8 mouse cellular contexts compared by ENCODE assay signal in genomic region chr11:118196824-118197388, GRCm38 (mm10). TPM values are rescaled to one million over a fixed set of nuclear protein-coding genes. Genes with fewer than 3 reads are reported as not detected.
DNase-seq lines count a peak whose midpoint lies in the region; ATAC-seq lines count a peak whose summit lies in the region.
"Had no signal": no experiment of that assay in that cellular context is flagged by ENCODE, and none has a peak within 500 bp of the region (broad histone marks: within the 10 kb centered on the region; RNA-seq: fewer than 3 reads in every experiment).

No protein-coding gene starts in this region.

- no peak overlapping the region for H3K9ac ChIP-seq in heart, embryonic 12.5 days
- H3K9ac ChIP-seq in embryonic facial prominence, embryonic 14.5 days (ENCODE audit: low read depth, low read length) = no peak overlapping the region
- H3K9ac ChIP-seq in heart, embryonic 15.5 days = no peak overlapping the region
- no peak overlapping the region for H3K9ac ChIP-seq in midbrain, embryonic 15.5 days

- no peaks in the 10 kb centered on the region for H3K27me3 ChIP-seq in heart, embryonic 12.5 days (replicated peaks)
- H3K27me3 ChIP-seq in embryonic facial prominence, embryonic 14.5 days (replicated peaks; ENCODE audit: control insufficient read depth, insufficient read depth, low read length) = no peaks in the 10 kb centered on the region
- H3K27me3 ChIP-seq in heart, embryonic 15.5 days = no peaks in the 10 kb centered on the region
- no peaks in the 10 kb centered on the region for H3K27me3 ChIP-seq in midbrain, embryonic 15.5 days (replicated peaks)

- H3K4me2 ChIP-seq in heart, embryonic 12.5 days = no peak overlapping the region
- no peak overlapping the region for H3K4me2 ChIP-seq in embryonic facial prominence, embryonic 14.5 days (ENCODE audit: low read depth, low read length)
- H3K4me2 ChIP-seq in heart, embryonic 15.5 days = peak overlapping the region; percentile 4; the same call in 1 of the 2 replicates
- H3K4me2 ChIP-seq in midbrain, embryonic 15.5 days = no peak overlapping the region

- H3K36me3 ChIP-seq in heart, embryonic 12.5 days = peaks cover 5% of the 10 kb centered on the region; the same call in 1 of the 2 replicates
- peaks cover 11% of the 10 kb centered on the region; the same call in 1 of the 2 replicates for H3K36me3 ChIP-seq in embryonic facial prominence, embryonic 14.5 days (ENCODE audit: control insufficient read depth, insufficient read depth, low read length)
- peaks cover 3% of the 10 kb centered on the region; the same call in 1 of the 2 replicates for H3K36me3 ChIP-seq in heart, embryonic 15.5 days
- H3K36me3 ChIP-seq in midbrain, embryonic 15.5 days (replicated peaks) = peaks cover 3% of the 10 kb centered on the region

- H3K4me3 ChIP-seq in heart, embryonic 12.5 days = no peak overlapping the region
- no peak overlapping the region for H3K4me3 ChIP-seq in embryonic facial prominence, embryonic 14.5 days (ENCODE audit: low read depth, low read length)
- H3K4me3 ChIP-seq in heart, embryonic 15.5 days = no peak overlapping the region
- H3K4me3 ChIP-seq in midbrain, embryonic 15.5 days = no peak overlapping the region

- ATAC-seq in heart, embryonic 12.5 days (ENCODE audit: insufficient number of reproducible peaks, low FRiP score) = no peak
- ATAC-seq in embryonic facial prominence, embryonic 14.5 days (ENCODE audit: low read depth) = no peak
- no peak for ATAC-seq in heart, embryonic 15.5 days (replicated peaks; ENCODE audit: insufficient number of reproducible peaks, insufficient read depth, low FRiP score, low read depth)
- no peak for ATAC-seq in midbrain, embryonic 15.5 days (replicated peaks)

- H3K9me3 ChIP-seq in heart, embryonic 12.5 days (replicated peaks) = no peaks in the 10 kb centered on the region
- no peaks in the 10 kb centered on the region for H3K9me3 ChIP-seq in embryonic facial prominence, embryonic 14.5 days (ENCODE audit: control insufficient read depth, low read length)
- no peaks in the 10 kb centered on the region for H3K9me3 ChIP-seq in heart, embryonic 15.5 days (replicated peaks)
- no peaks in the 10 kb centered on the region for H3K9me3 ChIP-seq in midbrain, embryonic 15.5 days

- WGBS in heart, embryonic 12.5 days = 57% methylated on average over 10 of the region's 10 CpGs
- WGBS in embryonic facial prominence, embryonic 14.5 days = 57% methylated on average over 10 of the region's 10 CpGs
- WGBS in heart, embryonic 15.5 days = 44% methylated on average over 10 of the region's 10 CpGs
- 37% methylated on average over 10 of the region's 10 CpGs for WGBS in midbrain, embryonic 15.5 days

- no peak for DNase-seq in heart, postnatal 4 days
- DNase-seq in embryonic facial prominence, embryonic 14.5 days (ENCODE audit: low spot score) = no peak
- no peak for DNase-seq in left cerebral cortex, postnatal 4 days
- DNase-seq in layer of hippocampus, postnatal 10 days (ENCODE audit: low spot score in 2 of 2) = no peak
- DNase-seq: thymus, postnatal 14 days had no signal

- peak overlapping the region; percentile 49; the same call in 1 of the 2 replicates for H3K27ac ChIP-seq in heart, embryonic 12.5 days (ENCODE audit: poor library complexity, severe bottlenecking)
- H3K27ac ChIP-seq in embryonic facial prominence, embryonic 14.5 days (replicated peaks; ENCODE audit: low read depth, low read length) = 0 out of 2 replicates have a peak overlapping the region, but pooled peaks have one; percentile 4
- peak overlapping the region; percentile 65 for H3K27ac ChIP-seq in heart, embryonic 15.5 days
- peak overlapping the region; percentile 27; the same call in 1 of the 2 replicates for H3K27ac ChIP-seq in midbrain, embryonic 15.5 days

- peaks cover 94% of the 10 kb centered on the region for H3K4me1 ChIP-seq in heart, embryonic 12.5 days (replicated peaks)
- H3K4me1 ChIP-seq in embryonic facial prominence, embryonic 14.5 days (ENCODE audit: control insufficient read depth, insufficient read depth, low read length) = peaks cover 64% of the 10 kb centered on the region
- peaks cover 88% of the 10 kb centered on the region for H3K4me1 ChIP-seq in heart, embryonic 15.5 days (replicated peaks)
- H3K4me1 ChIP-seq in midbrain, embryonic 15.5 days = peaks cover 68% of the 10 kb centered on the region

- intact Hi-C loops in left cerebral cortex, postnatal 4 days (cut with DNase I) = no loop called here

RNA-seq across cellular contexts. Expression of gene Cyth1, which starts 51.5 kb away (rescaled TPM):
- 20.6 and 21.1 TPM in 2 replicates for polyA plus RNA-seq in heart, embryonic 12.5 days (2016; fragmentation: Nextera tagmentation; extraction: Ambion mirVana)
- 10 to 100 TPM; 38.3 to 39.1 TPM for total RNA-seq in heart, postnatal 4 days (2021)
- polyA plus RNA-seq in embryonic facial prominence, embryonic 14.5 days (2014; fragmentation: Nextera tagmentation; extraction: Ambion mirVana) = 11.4 and 12.5 TPM in 2 replicates
- polyA plus RNA-seq in heart, embryonic 15.5 days (2015; fragmentation: Nextera tagmentation; extraction: Ambion mirVana) = 18.0 and 24.4 TPM in 2 replicates
- polyA plus RNA-seq in midbrain, embryonic 15.5 days (2015; fragmentation: Nextera tagmentation; extraction: Ambion mirVana) = 28.5 and 30.2 TPM in 2 replicates
- 10 to 100 TPM; 66.3 to 70.5 TPM for total RNA-seq in left cerebral cortex, postnatal 4 days (2021)
- 10 to 100 TPM; 59.3 to 63.5 TPM for total RNA-seq in layer of hippocampus, postnatal 10 days (2021)

Comparison
In these comparisons a context has a peak if more than half of its experiments do, and no peak if none do; other contexts are left out.
1. H3K27ac ChIP-seq: peak in every context shown above with its lines; median percentile 65 in heart, embryonic 15.5 days; 49 in heart, embryonic 12.5 days; 27 in midbrain, embryonic 15.5 days; 4 in embryonic facial prominence, embryonic 14.5 days.